Mouse (Mus musculus): Measurements from ENCODE around the gene Cyp4f39.

- TF ChIP-seq CTCF (IDR thresholded peaks at IDR 0.05; ENCODE audit: low read depth, low read length) (no peak), TAL1 (conservative IDR thresholded peaks at IDR 0.05; ENCODE audit: low read depth, low read length) (no peak)
Observed at GRCm38 (mm10) chr17:32416771-32417170, 35.8 kb upstream of the Cyp4f39 start.
